Mouse (Mus musculus) CH12.LX (cell line): Measurements from ENCODE around the gene Plxdc1.

Experiments
- CHD1 ChIP-seq: IDR thresholded peaks from 2 replicates; pipeline ENCODE4 v1.6.1; 2012; ENCODE audit warnings: low read depth, low read length, improper control_type of control experiment, inconsistent platforms
- CTCF ChIP-seq, 2 experiments: IDR thresholded peaks in 1 of 2; conservative IDR thresholded peaks in 1 of 2; 2 replicates each; pipeline ENCODE4 v1.5.1; 2011 to 2012; ENCODE audit warnings: low read depth in 2 of 2, low read length in 2 of 2, improper control_type of control experiment in 1 of 2, inconsistent platforms in 1 of 2, mild to moderate bottlenecking in 1 of 2, moderate library complexity in 1 of 2
- EP300 ChIP-seq: IDR thresholded peaks from 2 replicates; pipeline ENCODE4 v1.6.1; 2011; ENCODE audit warnings: low read length, improper control_type of control experiment
- HCFC1 ChIP-seq: IDR thresholded peaks from 2 replicates; pipeline ENCODE4 v1.6.1; 2012; ENCODE audit warnings: low read depth, mild to moderate bottlenecking, inconsistent platforms, low read length, improper control_type of control experiment
- JUN ChIP-seq: IDR thresholded peaks from 2 replicates; pipeline ENCODE4 v1.6.1; 2011; ENCODE audit warnings: low read depth, mild to moderate bottlenecking, low read length, improper control_type of control experiment, moderate library complexity; ENCODE audit not compliant: insufficient read depth
- KAT2A ChIP-seq: IDR thresholded peaks from 2 replicates; pipeline ENCODE4 v1.6.1; 2012; ENCODE audit warnings: low read length, improper control_type of control experiment, inconsistent platforms; ENCODE audit not compliant: insufficient replicate concordance
- MAFK ChIP-seq: IDR thresholded peaks from 2 replicates; pipeline ENCODE4 v1.6.1; 2011; ENCODE audit warnings: low read length, improper control_type of control experiment; ENCODE audit not compliant: insufficient replicate concordance
- NELFE ChIP-seq: IDR thresholded peaks from 2 replicates; pipeline ENCODE4 v1.6.1; 2011; ENCODE audit warnings: low read depth, low read length, improper control_type of control experiment
- POLR2A ChIP-seq: IDR thresholded peaks from 2 replicates; pipeline ENCODE4 v1.6.1; 2011; ENCODE audit warnings: low read depth, mild to moderate bottlenecking, improper control_type of control experiment, low read length
- SIN3A ChIP-seq: IDR thresholded peaks from 2 replicates; pipeline ENCODE4 v1.6.1; 2012; ENCODE audit warnings: low read length, improper control_type of control experiment, inconsistent platforms
- USF1 ChIP-seq: IDR thresholded peaks from 2 replicates; pipeline ENCODE4 v1.6.1; 2014; ENCODE audit warnings: low read depth, mild to moderate bottlenecking, inconsistent platforms, low read length, improper control_type of control experiment
- ZC3H11A ChIP-seq: IDR thresholded peaks from 2 replicates; pipeline ENCODE4 v1.6.1; 2012; ENCODE audit warnings: low read depth, mild to moderate bottlenecking, inconsistent platforms, low read length, improper control_type of control experiment
- ZKSCAN1 ChIP-seq: IDR thresholded peaks from 2 replicates; pipeline ENCODE4 v1.6.1; 2012; ENCODE audit warnings: low read depth, inconsistent platforms, low read length, improper control_type of control experiment, borderline replicate concordance
- ZNF384 ChIP-seq: IDR thresholded peaks from 2 replicates; pipeline ENCODE4 v1.6.1; 2012; ENCODE audit warnings: low read depth, low read length, improper control_type of control experiment, inconsistent platforms

DNA sequence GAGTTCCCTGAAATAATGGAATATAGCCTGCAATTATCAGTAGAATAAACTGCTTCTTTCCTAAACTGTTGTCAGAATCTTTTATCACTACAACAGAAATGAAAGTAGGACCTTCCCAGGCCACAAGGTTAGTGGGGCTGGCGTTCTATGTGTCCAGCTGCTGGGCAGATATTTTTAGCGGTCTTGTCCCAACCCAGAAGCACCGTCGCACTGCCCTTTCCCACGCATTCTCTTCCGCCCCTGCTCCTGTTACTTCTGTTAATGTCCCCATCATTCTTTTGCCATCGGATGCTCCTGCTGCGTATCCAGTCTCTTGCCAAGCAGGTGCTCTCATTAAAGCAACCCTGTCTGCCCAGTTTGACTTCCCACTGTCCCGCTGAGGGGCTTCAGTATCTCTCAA, 79.3 kb downstream of the Plxdc1 start:
- TF ChIP-seq ZNF384: no peak
- no peak for TF ChIP-seq CTCF (conservative IDR thresholded peaks at IDR 0.05 in 1 of 2, IDR thresholded peaks at IDR 0.05 in 1 of 2; ENCODE audit: low read depth in 2 of 2, low read length in 2 of 2)
- TF ChIP-seq HCFC1: no peak
- TF ChIP-seq SIN3A: no peak
- no peak for TF ChIP-seq EP300
- TF ChIP-seq ZKSCAN1: no peak
- TF ChIP-seq ZC3H11A: no peak
- TF ChIP-seq POLR2A: no peak
- no peak for TF ChIP-seq MAFK
- no peak for TF ChIP-seq NELFE
- no peak for TF ChIP-seq CHD1
- TF ChIP-seq JUN: no peak
- no peak for TF ChIP-seq KAT2A
- no peak for TF ChIP-seq USF1
